Mouse (Mus musculus) liver, embryonic 14.5 days (tissue): ENCODE data around the gene Ctdnep1.

ENCODE experiments used
- CTCF ChIP-seq: IDR thresholded peaks from 2 replicates; pipeline ENCODE4 v1.5.1; 2016; ENCODE audit warnings: antibody characterized with exemption, low read depth, control low read depth
- EP300 ChIP-seq: IDR thresholded peaks from 2 replicates; pipeline ENCODE4 v1.6.1; 2016; ENCODE audit warnings: antibody characterized with exemption, low read depth

- TF ChIP-seq CTCF (no peak), EP300 (no peak)
Observed at GRCm38 (mm10) chr11:69970775-69971174, 10.2 kb upstream of the Ctdnep1 start.
